Mouse (Mus musculus) megakaryocyte-erythroid progenitor cell, adult 5-6 weeks (primary cell): ENCODE data around the gene Hoxd3. TPM values are rescaled to one million over a fixed set of nuclear protein-coding genes. Genes with fewer than 3 reads are reported as not detected.

ENCODE experiments used
- ATAC-seq: replicated peaks from 2 replicates; pipeline ENCODE4 v1.8.0; 2016; ENCODE audit warnings: mild to moderate bottlenecking, inconsistent platforms; ENCODE audit not compliant: severe bottlenecking, poor library complexity, low FRiP score, low TSS enrichment
- total RNA-seq, 2 experiments: library from RNA; stranded (forward) in 1 of 2; stranded (reverse) in 1 of 2; fragments of 200-1000, 215-1000 nt in 1 of 2; fragments of >200 nt in 1 of 2; fragmentation: Nextera tagmentation in 1 of 2; gene quantifications; 2 replicates each; pipeline ENCODE4 v1.2.3; 2014 to 2017

Hoxd3 gene
- total RNA-seq, 2 experiments from 2014 or later: not detected

DNA sequence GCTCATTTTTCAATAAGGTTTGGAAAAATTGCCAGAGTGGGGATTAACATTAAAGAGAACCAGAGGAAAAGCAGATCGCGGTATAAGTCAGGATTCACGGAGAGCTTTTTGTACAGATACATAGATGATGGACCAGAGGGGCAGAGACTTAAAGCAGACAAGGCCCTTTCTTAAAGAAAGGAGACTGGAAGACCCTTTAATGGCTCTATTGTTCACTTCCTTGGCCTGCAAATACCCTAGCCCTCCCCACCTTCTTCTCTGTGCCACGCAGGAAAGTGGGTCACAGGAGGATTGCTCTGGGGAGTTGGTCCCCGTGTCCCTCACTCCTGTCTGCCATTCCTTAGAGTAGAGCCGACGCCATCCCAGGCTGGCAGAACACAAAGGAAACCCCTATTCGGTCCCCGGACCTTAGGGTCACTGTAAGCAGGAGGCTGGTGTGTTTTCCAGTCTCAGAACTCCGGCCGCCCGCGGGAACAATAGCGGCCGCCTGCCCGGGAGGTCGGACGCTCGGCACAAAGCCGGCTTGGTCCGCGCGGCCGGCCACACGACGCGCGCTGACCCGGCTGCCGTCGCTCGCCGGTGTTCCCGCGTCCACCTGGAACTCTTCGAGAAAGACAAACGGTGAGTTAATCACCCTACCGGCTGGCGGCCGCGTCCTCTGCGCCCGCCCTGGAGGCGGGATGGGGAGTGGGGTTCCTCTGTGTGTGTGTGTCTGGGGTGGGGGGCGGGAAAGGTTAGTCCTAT lies 40.9 kb downstream of the Hoxd3 start:
- no peak for ATAC-seq

GRCm38 (mm10) chr2:74753175-74753523 lies 41.4 kb downstream of the Hoxd3 start:
- no peak for ATAC-seq

- no peak for ATAC-seq
Measured at GRCm38 (mm10) chr2:74753711-74754110, 42.0 kb downstream of the Hoxd3 start.

DNA sequence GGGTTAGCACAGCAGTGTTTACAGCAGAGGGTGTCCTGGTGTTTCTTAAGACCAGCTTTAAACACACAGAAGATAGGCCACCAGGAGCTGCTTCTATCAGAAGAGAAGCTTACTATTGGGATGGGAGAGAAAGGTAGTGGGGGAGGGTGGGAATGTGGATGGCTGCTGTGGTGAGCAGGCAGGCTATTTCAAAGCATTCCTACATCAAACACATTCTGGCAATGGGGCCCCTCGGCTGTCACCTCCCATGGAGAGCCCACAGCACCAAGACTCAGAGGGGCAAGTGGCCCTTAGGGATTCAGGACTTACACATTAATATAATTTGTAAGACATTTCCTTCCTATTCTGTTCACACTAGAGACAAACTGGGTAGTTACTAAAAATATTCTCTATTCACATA lies 48.4 kb downstream of the Hoxd3 start:
- ATAC-seq: no peak

GRCm38 (mm10) chr2:74761941-74762340 lies 50.2 kb downstream of the Hoxd3 start:
- ATAC-seq: no peak

GRCm38 (mm10) chr2:74762522-74763244 lies 51.0 kb downstream of the Hoxd3 start, which contains the start of gene Hoxd1:
Hoxd1 (plus strand) TSS chr2:74762980.
- ATAC-seq: no peak

DNA sequence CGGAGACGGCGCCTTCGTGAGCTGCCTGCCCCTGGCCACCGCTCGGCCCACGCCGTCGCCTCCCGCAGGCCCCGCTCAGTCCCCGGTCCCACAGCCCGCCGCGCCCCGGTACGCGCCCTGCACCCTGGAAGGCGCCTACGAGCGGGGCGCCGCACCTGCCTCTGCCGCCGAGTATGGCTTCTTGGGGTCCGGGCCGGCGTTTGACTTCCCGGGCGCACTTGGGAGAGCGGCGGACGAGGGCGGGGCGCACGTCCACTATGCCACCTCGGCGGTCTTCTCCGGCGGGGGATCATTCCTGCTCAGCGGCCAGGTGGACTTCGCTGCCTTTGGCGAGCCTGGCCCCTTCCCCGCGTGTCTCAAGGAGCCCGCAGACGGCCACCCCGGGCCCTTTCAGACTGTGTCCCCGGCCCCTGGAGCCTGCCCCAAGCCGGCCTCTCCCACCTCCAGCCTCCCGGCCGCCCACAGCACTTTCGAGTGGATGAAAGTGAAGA lies 51.6 kb downstream of the Hoxd3 start:
- no peak for ATAC-seq

GRCm38 (mm10) chr2:74763976-74764375 lies 52.2 kb downstream of the Hoxd3 start:
- ATAC-seq: no peak

GRCm38 (mm10) chr2:74774359-74774758 lies 62.6 kb downstream of the Hoxd3 start:
- no peak for ATAC-seq

GRCm38 (mm10) chr2:74777536-74778275 lies 66.0 kb downstream of the Hoxd3 start:
- ATAC-seq: no peak

DNA sequence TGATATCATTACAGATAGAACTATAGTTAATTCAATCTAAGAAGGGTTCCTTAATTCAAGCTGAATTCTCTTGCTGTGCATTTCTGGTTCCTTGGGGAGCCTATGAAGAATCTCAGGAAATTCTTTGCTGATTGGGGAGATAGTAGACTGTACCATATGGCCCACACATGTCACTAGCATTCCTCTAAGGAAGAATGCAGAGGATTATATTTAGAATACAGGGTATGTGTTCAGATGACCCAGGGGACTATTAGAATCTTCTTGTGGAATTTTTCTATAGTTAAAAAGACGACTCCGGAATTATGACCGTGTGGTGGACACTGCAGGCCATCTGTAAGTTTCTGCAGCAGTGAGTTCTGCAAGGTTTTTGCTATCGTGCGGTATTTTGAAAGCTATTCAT lies 69.7 kb downstream of the Hoxd3 start:
- ATAC-seq: no peak

DNA sequence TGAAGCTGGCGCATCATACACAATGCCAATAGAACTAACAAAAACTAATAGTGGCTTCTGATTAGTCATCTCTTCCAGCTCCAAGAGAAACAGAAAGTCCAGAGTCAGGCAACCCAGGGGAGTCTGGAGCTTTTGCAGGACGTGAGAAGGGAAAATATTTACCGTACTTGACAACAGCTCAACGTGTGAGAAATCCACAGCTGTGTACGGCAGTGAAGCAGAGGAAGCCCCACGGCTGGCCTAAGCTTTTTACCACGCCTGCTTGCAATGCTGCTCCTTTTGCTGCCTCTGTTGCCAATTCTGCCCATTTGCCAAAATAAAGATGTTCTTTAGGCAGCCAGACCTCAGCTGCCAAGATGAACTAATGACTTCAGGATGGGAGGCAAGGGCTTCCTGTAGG lies 83.8 kb downstream of the Hoxd3 start:
- no peak for ATAC-seq

Other genes starting within 250 kb of the Hoxd3 start
- gene Lnpk, start 132.5 kb upstream of the Hoxd3 start, total RNA-seq (2014; fragmentation: Nextera tagmentation): 35.0 and 44.4 TPM in 2 replicates
- gene Lnpk, start 132.5 kb upstream of the Hoxd3 start, total RNA-seq (2017): 50.0 and 56.6 TPM in 2 replicates
- gene Evx2, start 52.4 kb upstream of the Hoxd3 start, total RNA-seq (2014; fragmentation: Nextera tagmentation): not detected in 2 replicates
- not detected in 2 replicates for gene Evx2, start 52.4 kb upstream of the Hoxd3 start, total RNA-seq (2017)
- not detected in 2 replicates for gene Hoxd13, start 43.6 kb upstream of the Hoxd3 start, total RNA-seq (2014; fragmentation: Nextera tagmentation)
- gene Hoxd13, start 43.6 kb upstream of the Hoxd3 start, total RNA-seq (2017): not detected in 2 replicates
- gene Hoxd12, start 36.9 kb upstream of the Hoxd3 start, total RNA-seq (2014; fragmentation: Nextera tagmentation): not detected in 2 replicates
- not detected in 2 replicates for gene Hoxd12, start 36.9 kb upstream of the Hoxd3 start, total RNA-seq (2017)
- not detected in 2 replicates for gene Hoxd11, start 32.4 kb upstream of the Hoxd3 start, total RNA-seq (2014; fragmentation: Nextera tagmentation)
- not detected in 2 replicates for gene Hoxd11, start 32.4 kb upstream of the Hoxd3 start, total RNA-seq (2017)
- not detected in 2 replicates for gene Hoxd10, start 20.0 kb upstream of the Hoxd3 start, total RNA-seq (2014; fragmentation: Nextera tagmentation)
- gene Hoxd10, start 20.0 kb upstream of the Hoxd3 start, total RNA-seq (2017): 0.65 TPM in 1 of 2 replicates, not detected in the other
- not detected in 2 replicates for gene Hoxd9, start 14.2 kb upstream of the Hoxd3 start, total RNA-seq (2014; fragmentation: Nextera tagmentation)
- gene Hoxd9, start 14.2 kb upstream of the Hoxd3 start, total RNA-seq (2017): not detected in 2 replicates
- not detected in 2 replicates for gene Hoxd8, start 7.3 kb upstream of the Hoxd3 start, total RNA-seq (2014; fragmentation: Nextera tagmentation)
- not detected in 2 replicates for gene Hoxd8, start 7.3 kb upstream of the Hoxd3 start, total RNA-seq (2017)
- not detected in 2 replicates for gene Hoxd4, start within 50 bp of the Hoxd3 start, total RNA-seq (2014; fragmentation: Nextera tagmentation)
- not detected in 2 replicates for gene Hoxd4, start within 50 bp of the Hoxd3 start, total RNA-seq (2017)
- gene Gm28230, start 14.8 kb downstream of the Hoxd3 start, total RNA-seq (2014; fragmentation: Nextera tagmentation): not detected in 2 replicates
- gene Gm28230, start 14.8 kb downstream of the Hoxd3 start, total RNA-seq (2017): not detected in 2 replicates
- not detected in 2 replicates for gene Hoxd1, start 51.1 kb downstream of the Hoxd3 start, total RNA-seq (2014; fragmentation: Nextera tagmentation)
- gene Hoxd1, start 51.1 kb downstream of the Hoxd3 start, total RNA-seq (2017): not detected in 2 replicates
- gene Mtx2, start 113.9 kb downstream of the Hoxd3 start, total RNA-seq (2014; fragmentation: Nextera tagmentation): 71.8 and 72.1 TPM in 2 replicates
- gene Mtx2, start 113.9 kb downstream of the Hoxd3 start, total RNA-seq (2017): 50.6 and 51.1 TPM in 2 replicates